Mouse (Mus musculus): ENCODE results near the gene Myrip. TPM values are rescaled to one million over a fixed set of nuclear protein-coding genes. Genes with fewer than 3 reads are reported as not detected.

The Myrip gene
- total and polyA plus RNA-seq, 3 experiments, result 0.03 TPM; not detected in 2

DNA sequence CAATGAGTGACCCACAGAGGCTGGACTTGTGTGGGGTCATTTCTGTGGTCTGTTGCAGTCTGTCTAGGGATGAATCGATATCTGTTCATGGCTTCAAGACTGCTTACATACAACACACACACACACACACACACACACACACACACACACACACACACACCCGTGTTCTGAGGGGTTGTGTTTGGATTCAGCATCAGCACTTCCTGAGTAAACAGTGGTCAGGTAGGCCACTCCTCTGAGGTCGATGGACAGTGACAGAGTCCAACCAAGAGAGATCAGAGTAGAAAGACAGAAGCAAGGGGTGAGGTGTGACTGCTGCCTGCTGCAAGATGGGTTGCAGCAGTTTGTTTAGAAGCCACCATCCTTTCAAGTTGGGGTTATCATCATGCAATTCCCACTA is 61.4 kb downstream of the Myrip start:
- H3K9ac ChIP-seq (ENCODE audit: control insufficient read depth, low read depth, low read length, poor library complexity, severe bottlenecking), result no peak overlapping the region
- H3K9me3 ChIP-seq (replicated peaks; ENCODE audit: insufficient read depth, low read length), result no peaks in the 10 kb centered on the region
- TF ChIP-seq USF1 (IDR thresholded peaks at IDR 0.05; ENCODE audit: low read depth, low read length) (no peak), EP300 (IDR thresholded peaks at IDR 0.05; ENCODE audit: low read depth in 1 of 2, low read length in 2 of 2) (no peak), ZNF384 (IDR thresholded peaks at IDR 0.05; ENCODE audit: low read depth, low read length) (no peak), NELFE (IDR thresholded peaks at IDR 0.05; ENCODE audit: low read depth, low read length) (no peak), MXI1 (IDR thresholded peaks at IDR 0.05; ENCODE audit: low read depth, low read length) (no peak), ZKSCAN1 (IDR thresholded peaks at IDR 0.05; ENCODE audit: low read depth, low read length) (no peak)
- H3K4me1 ChIP-seq (ENCODE audit: control insufficient read depth in 1 of 2, insufficient read depth in 2 of 2, low read length in 2 of 2), result no peaks in the 10 kb centered on the region
- H3K79me2 ChIP-seq (ENCODE audit: control insufficient read depth, insufficient read depth, low read length, poor library complexity), result no peaks in the 10 kb centered on the region
- no peaks in the 10 kb centered on the region for H3K36me3 ChIP-seq (ENCODE audit: control insufficient read depth in 1 of 2, insufficient read depth in 2 of 2, low read length in 2 of 2)
- H3K4me3 ChIP-seq (ENCODE audit: control insufficient read depth in 1 of 2, insufficient read depth in 1 of 2, low read depth in 2 of 2, low read length in 2 of 2), result no peak overlapping the region
- no peak overlapping the region for H3K27ac ChIP-seq (ENCODE audit: control insufficient read depth, low read depth, low read length)
- DNase-seq (ENCODE audit: low read depth, low spot score), result no peak
- no peaks in the 10 kb centered on the region for H3K27me3 ChIP-seq (ENCODE audit: control insufficient read depth in 1 of 2, insufficient read depth in 2 of 2, low read length in 2 of 2)

- Histone ChIP-seq H3K79me2 (ENCODE audit: control insufficient read depth, insufficient read depth, low read length, poor library complexity) (no peaks in the 10 kb centered on the region), H3K4me1 (ENCODE audit: control insufficient read depth in 1 of 2, insufficient read depth in 2 of 2, low read length in 2 of 2) (no peaks in the 10 kb centered on the region), H3K36me3 (ENCODE audit: control insufficient read depth in 1 of 2, insufficient read depth in 2 of 2, low read length in 2 of 2) (no peaks in the 10 kb centered on the region), H3K27ac (ENCODE audit: control insufficient read depth, low read depth, low read length) (no peak overlapping the region), H3K9ac (ENCODE audit: control insufficient read depth, low read depth, low read length, poor library complexity, severe bottlenecking) (no peak overlapping the region), H3K27me3 (ENCODE audit: control insufficient read depth in 1 of 2, insufficient read depth in 2 of 2, low read length in 2 of 2) (no peaks in the 10 kb centered on the region), H3K9me3 (replicated peaks; ENCODE audit: insufficient read depth, low read length) (no peaks in the 10 kb centered on the region), H3K4me3 (ENCODE audit: control insufficient read depth in 1 of 2, insufficient read depth in 1 of 2, low read depth in 2 of 2, low read length in 2 of 2) (no peak overlapping the region)
- DNase-seq (ENCODE audit: low read depth, low spot score), result no peak
- TF ChIP-seq EP300 (IDR thresholded peaks at IDR 0.05; ENCODE audit: low read depth in 1 of 2, low read length in 2 of 2) (no peak), CTCF (IDR thresholded peaks at IDR 0.05 in 2 of 3, conservative IDR thresholded peaks at IDR 0.05 in 1 of 3; ENCODE audit: control insufficient read depth in 1 of 3, insufficient read depth in 1 of 3, low read depth in 2 of 3, low read length in 3 of 3, poor library complexity in 1 of 3, severe bottlenecking in 1 of 3) (no peak), ZKSCAN1 (IDR thresholded peaks at IDR 0.05; ENCODE audit: low read depth, low read length) (no peak), USF1 (IDR thresholded peaks at IDR 0.05; ENCODE audit: low read depth, low read length) (no peak), ZC3H11A (IDR thresholded peaks at IDR 0.05; ENCODE audit: low read depth, low read length) (no peak), GATA1 (IDR thresholded peaks at IDR 0.05; ENCODE audit: low read depth, low read length) (no peak), POLR2AphosphoS2 (IDR thresholded peaks at IDR 0.05; ENCODE audit: low read length) (no peak), MAX (IDR thresholded peaks at IDR 0.05; ENCODE audit: low read length) (no peak), SIN3A (IDR thresholded peaks at IDR 0.05; ENCODE audit: low read length) (no peak), CHD2 (IDR thresholded peaks at IDR 0.05; ENCODE audit: low read length) (no peak), ELF1 (IDR thresholded peaks at IDR 0.05; ENCODE audit: low read depth, low read length) (no peak), NRF1 (IDR thresholded peaks at IDR 0.05; ENCODE audit: insufficient read depth, low read depth, low read length, poor library complexity, severe bottlenecking) (no peak)
Observed at GRCm38 (mm10) chr9:120364653-120365283, 63.5 kb downstream of the Myrip start.

Measured in MEL (cell line).